Mouse (Mus musculus) midbrain, embryonic 11.5 days (tissue): ENCODE results near the gene Gsta4. TPM values are rescaled to one million over a fixed set of nuclear protein-coding genes. Genes with fewer than 3 reads are reported as not detected.

ENCODE experiments used
- ATAC-seq: fragments of 200-750 bp; cut with Nextera tagmentation; 2 replicates; pipeline ENCODE4 v1.8.0; 2017; ENCODE audit warnings: moderate TSS enrichment, moderate library complexity; ENCODE audit not compliant: low FRiP score
- DNase-seq: peaks from one replicate; pipeline ENCODE4 v3.0.0; 2015; ENCODE audit warnings: low spot score; ENCODE audit errors: missing footprints
- H3K27ac ChIP-seq: fragments of 300-500 bp; sonication (generic); 2 replicates; pipeline ENCODE4 v1.5.1; 2014; ENCODE audit warnings: low read depth, low read length
- H3K27me3 ChIP-seq: fragments of 300-500 bp; sonication (generic); 2 replicates; pipeline ENCODE4 v1.6.1; 2014; ENCODE audit warnings: mild to moderate bottlenecking, low read length, moderate library complexity, mixed read lengths; ENCODE audit not compliant: control insufficient read depth, insufficient read depth
- H3K36me3 ChIP-seq: fragments of 300-500 bp; sonication (generic); 2 replicates; pipeline ENCODE4 v1.6.1; 2014; ENCODE audit warnings: mild to moderate bottlenecking, low read length, moderate library complexity, mixed read lengths; ENCODE audit not compliant: control insufficient read depth, insufficient read depth
- H3K4me1 ChIP-seq: fragments of 300-500 bp; sonication (generic); 2 replicates; pipeline ENCODE4 v1.6.1; 2014; ENCODE audit warnings: low read length; ENCODE audit not compliant: control insufficient read depth, insufficient read depth
- H3K4me2 ChIP-seq: fragments of 300-500 bp; sonication (generic); 2 replicates; pipeline ENCODE4 v1.6.1; 2014; ENCODE audit warnings: mild to moderate bottlenecking, moderate library complexity
- H3K4me3 ChIP-seq: fragments of 300-500 bp; sonication (generic); 2 replicates; pipeline ENCODE4 v1.5.1; 2014; ENCODE audit warnings: low read depth, low read length
- H3K9ac ChIP-seq: fragments of 300-500 bp; sonication (generic); 2 replicates; pipeline ENCODE4 v1.6.1; 2014; ENCODE audit warnings: low read length
- H3K9me3 ChIP-seq: fragments of 300-500 bp; sonication (generic); 2 replicates; pipeline ENCODE4 v1.6.1; 2016; ENCODE audit warnings: low read length; ENCODE audit not compliant: control insufficient read depth
- whole genome bisulfite sequencing: fragments of 180-500 bp; shearing (Covaris S2); extraction: QIAGEN DNeasy Blood & Tissue Kit; methylation state at CpG from one replicate; pipeline ENCODE4 v1.1.7; 2014; 5-methylcytosine and 5-hydroxymethylcytosine counted together
- polyA plus RNA-seq: library from polyadenylated mRNA; unstranded; fragments of >200 nt; fragmentation: Nextera tagmentation; extraction: Ambion mirVana; gene quantifications from 2 replicates; pipeline ENCODE4 v1.2.1, GENCODE M21; 2014

Gsta4 gene
- polyA plus RNA-seq, 1 experiment from 2014 or later, result 27.2 TPM

DNA sequence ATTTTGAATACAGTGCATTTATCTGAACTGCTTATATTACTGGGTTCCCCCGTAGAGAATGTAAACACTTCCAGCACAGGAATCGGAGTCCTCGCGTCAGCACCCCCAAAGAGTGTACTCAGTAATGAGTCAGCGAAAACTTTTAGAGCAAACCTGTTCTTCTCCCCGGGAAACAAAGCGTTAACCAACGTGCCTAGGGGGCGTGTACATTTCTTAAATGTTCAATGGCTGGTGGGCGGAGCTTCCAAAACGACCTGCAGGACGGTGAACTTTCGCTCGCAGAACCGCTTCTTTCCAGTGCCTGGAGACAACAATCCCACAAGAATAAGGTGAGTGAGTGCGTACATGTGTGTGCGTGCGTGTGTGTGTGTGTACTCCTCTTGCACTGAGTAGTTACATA lies 9.2 kb downstream of the Gsta4 start:
- peak overlapping the region; percentile 33 for H3K9ac ChIP-seq
- ATAC-seq, result peak; percentile 46; the same call in 1 of the 2 replicates
- no peak overlapping the region for H3K27ac ChIP-seq
- H3K4me2 ChIP-seq, result peak overlapping the region; percentile 62
- H3K27me3 ChIP-seq, result peaks cover 3% of the 10 kb centered on the region; the same call in 1 of the 2 replicates
- WGBS, result under 1% methylated on average over 18 of the region's 18 CpGs
- H3K9me3 ChIP-seq, result no peaks in the 10 kb centered on the region
- H3K4me3 ChIP-seq, result peak overlapping the region; percentile 32
- peak; percentile 97 for DNase-seq
- no peaks in the 10 kb centered on the region for H3K36me3 ChIP-seq
- H3K4me1 ChIP-seq, result peaks cover 10% of the 10 kb centered on the region

- Histone ChIP-seq H3K27me3 (peaks cover 3% of the 10 kb centered on the region; the same call in 1 of the 2 replicates), H3K9me3 (no peaks in the 10 kb centered on the region), H3K9ac (no peak overlapping the region), H3K27ac (no peak overlapping the region), H3K4me2 (no peak overlapping the region), H3K36me3 (no peaks in the 10 kb centered on the region), H3K4me3 (no peak overlapping the region), H3K4me1 (peaks cover 10% of the 10 kb centered on the region)
- peak; percentile 47 for ATAC-seq
- DNase-seq, result peak; percentile 88
- whole genome bisulfite sequencing, result 52% methylated on average over 9 of the region's 9 CpGs
Observed at GRCm38 (mm10) chr9:78193902-78194597, 11.5 kb downstream of the Gsta4 start.

DNA sequence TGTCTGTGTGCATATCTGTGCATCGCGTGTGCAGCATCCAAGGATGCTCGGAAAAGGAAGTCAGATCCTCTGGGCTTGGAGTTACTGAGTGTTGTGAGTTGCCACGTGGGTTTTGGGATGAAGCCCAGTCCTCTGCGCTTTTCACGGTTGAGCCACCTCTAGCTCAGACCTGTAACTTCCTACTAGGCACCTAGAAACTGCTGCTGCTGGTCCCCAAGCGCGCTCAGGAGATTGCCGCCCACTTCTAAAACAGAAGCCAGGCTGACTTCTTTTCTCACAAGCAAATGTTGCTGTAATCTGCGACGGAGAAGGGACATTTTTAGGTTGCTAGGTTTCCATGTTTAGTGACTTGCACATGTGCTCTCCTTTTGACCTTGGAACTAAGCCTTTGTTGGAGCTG lies 12.5 kb downstream of the Gsta4 start:
- WGBS, result 80% methylated on average over 11 of the region's 11 CpGs
- H3K27me3 ChIP-seq, result peaks cover 3% of the 10 kb centered on the region; the same call in 1 of the 2 replicates
- no peak overlapping the region for H3K4me3 ChIP-seq
- no peaks in the 10 kb centered on the region for H3K9me3 ChIP-seq
- H3K4me1 ChIP-seq, result peaks cover 10% of the 10 kb centered on the region
- no peak overlapping the region for H3K9ac ChIP-seq
- H3K4me2 ChIP-seq, result no peak overlapping the region
- H3K27ac ChIP-seq, result no peak overlapping the region
- no peak for ATAC-seq
- H3K36me3 ChIP-seq, result no peaks in the 10 kb centered on the region
- DNase-seq, result no peak

DNA sequence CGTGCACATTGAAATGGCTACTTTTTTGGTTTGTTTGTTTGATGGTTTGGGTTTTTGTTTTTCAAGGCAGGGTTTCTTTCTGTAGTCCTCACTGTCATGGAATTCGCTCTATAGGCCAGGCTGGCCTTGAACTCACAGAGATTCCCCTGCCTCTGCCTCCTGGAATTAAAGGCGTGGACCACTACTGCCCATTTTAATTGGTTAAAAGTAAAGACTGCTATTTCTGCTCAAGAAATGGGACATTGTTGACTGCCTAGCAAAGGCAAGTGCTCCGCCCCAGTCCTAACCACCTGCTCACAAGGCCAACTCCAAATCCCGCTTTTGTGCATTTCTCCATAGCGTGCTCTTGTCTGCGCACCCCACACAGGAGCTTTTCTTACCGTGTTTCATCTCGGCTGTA lies 15.2 kb downstream of the Gsta4 start:
- Histone ChIP-seq H3K4me3 (no peak overlapping the region), H3K4me1 (no peaks in the 10 kb centered on the region), H3K36me3 (no peaks in the 10 kb centered on the region), H3K27me3 (no peaks in the 10 kb centered on the region), H3K9me3 (no peaks in the 10 kb centered on the region), H3K9ac (no peak overlapping the region), H3K27ac (no peak overlapping the region), H3K4me2 (no peak overlapping the region)
- DNase-seq (no peak), ATAC-seq (no peak)
- 95% methylated on average over 9 of the region's 9 CpGs for WGBS

DNA sequence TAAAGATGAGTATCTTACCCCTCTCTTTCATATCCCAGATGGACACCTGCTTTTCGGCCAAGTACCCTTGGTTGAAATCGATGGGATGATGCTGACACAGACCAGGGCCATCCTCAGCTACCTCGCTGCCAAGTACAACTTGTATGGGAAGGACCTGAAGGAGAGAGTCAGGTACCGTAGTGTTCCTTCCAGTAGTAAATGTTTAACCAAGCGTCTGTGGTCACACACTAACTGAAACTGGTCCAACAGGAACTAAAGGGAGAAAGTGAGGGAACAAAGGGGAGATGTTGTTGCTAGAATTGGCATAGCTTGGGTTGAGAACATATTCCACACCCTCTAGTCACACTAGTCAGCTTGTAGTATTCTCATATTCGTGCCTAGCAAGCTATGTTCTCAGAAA lies 21.6 kb downstream of the Gsta4 start:
- no peaks in the 10 kb centered on the region for H3K9me3 ChIP-seq
- no peak for ATAC-seq
- H3K4me2 ChIP-seq, result no peak overlapping the region
- H3K27me3 ChIP-seq, result no peaks in the 10 kb centered on the region
- no peak for DNase-seq
- H3K36me3 ChIP-seq, result no peaks in the 10 kb centered on the region
- no peak overlapping the region for H3K9ac ChIP-seq
- H3K27ac ChIP-seq, result no peak overlapping the region
- WGBS, result 88% methylated on average over 6 of the region's 6 CpGs
- H3K4me3 ChIP-seq, result no peak overlapping the region
- H3K4me1 ChIP-seq, result no peaks in the 10 kb centered on the region

DNA sequence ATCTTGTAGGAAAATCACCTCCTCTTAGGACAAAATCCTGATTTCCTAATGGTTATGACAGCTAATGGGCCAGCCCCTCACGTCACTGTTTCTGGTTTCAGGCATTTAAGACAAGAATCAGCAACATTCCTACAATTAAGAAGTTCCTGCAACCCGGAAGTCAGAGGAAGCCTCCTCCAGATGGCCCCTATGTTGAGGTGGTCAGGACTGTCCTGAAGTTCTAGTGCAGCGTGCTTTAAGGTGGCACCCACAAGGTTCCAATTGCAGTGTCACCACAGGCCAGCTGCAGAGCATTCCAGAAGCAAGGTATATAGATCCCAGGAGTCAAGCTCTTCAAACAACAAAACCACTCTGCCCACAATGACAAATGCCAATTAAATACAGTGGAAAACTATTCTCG lies 26.4 kb downstream of the Gsta4 start:
- Histone ChIP-seq H3K36me3 (no peaks in the 10 kb centered on the region), H3K4me3 (no peak overlapping the region), H3K4me2 (no peak overlapping the region), H3K27me3 (no peaks in the 10 kb centered on the region), H3K27ac (no peak overlapping the region), H3K4me1 (no peaks in the 10 kb centered on the region), H3K9ac (no peak overlapping the region), H3K9me3 (no peaks in the 10 kb centered on the region)
- no peak for DNase-seq
- 75% methylated on average over 4 of the region's 4 CpGs for WGBS
- no peak for ATAC-seq

DNA sequence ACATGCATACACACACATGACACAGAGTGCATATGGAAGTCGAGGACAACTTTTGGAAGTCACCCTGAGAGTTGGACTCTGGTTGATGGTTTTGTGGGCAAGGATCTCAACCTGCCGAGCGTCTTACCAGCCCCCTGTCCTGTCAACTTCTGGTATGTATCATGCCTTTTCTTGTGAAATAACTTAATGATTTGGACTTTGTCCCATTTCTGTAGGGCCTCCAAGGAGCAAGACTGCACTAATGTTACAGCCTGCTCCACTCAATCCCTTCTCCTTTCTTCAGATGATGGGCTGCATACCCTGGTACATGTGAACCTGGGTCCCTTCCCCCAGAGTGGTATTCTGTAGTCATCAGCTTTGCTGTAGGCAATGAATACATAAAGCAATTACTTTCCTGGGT lies 27.5 kb downstream of the Gsta4 start:
- Histone ChIP-seq H3K4me2 (no peak overlapping the region), H3K9ac (no peak overlapping the region), H3K4me3 (no peak overlapping the region), H3K36me3 (no peaks in the 10 kb centered on the region), H3K9me3 (no peaks in the 10 kb centered on the region), H3K27me3 (no peaks in the 10 kb centered on the region), H3K4me1 (no peaks in the 10 kb centered on the region), H3K27ac (no peak overlapping the region)
- WGBS, result 89% methylated on average over 3 of the region's 3 CpGs
- ATAC-seq (no peak), DNase-seq (no peak)

DNA sequence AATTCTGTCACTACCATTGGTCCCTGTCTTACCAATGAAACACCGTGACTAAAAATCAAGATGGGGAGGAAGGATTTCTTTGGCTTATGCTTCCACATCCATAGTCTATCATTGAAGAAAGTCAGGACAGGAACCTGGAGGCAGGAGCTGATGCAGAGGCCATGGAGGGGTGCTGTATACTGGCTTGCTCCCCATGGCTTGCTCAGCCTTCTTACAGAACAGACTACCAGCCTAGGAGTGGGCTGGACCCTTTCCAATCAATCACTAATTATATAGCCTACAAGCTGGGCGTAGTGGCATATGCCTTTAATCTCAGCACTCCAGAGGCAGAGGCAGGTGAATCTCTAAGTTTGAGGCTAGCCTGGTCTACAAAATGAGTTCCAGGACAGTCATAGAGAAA lies 28.2 kb downstream of the Gsta4 start:
- DNase-seq, result no peak
- H3K4me2 ChIP-seq, result no peak overlapping the region
- H3K4me1 ChIP-seq, result no peaks in the 10 kb centered on the region
- no peak overlapping the region for H3K4me3 ChIP-seq
- WGBS, result 93% methylated on average over 2 of the region's 2 CpGs
- no peak overlapping the region for H3K9ac ChIP-seq
- no peak overlapping the region for H3K27ac ChIP-seq
- H3K36me3 ChIP-seq, result no peaks in the 10 kb centered on the region
- no peaks in the 10 kb centered on the region for H3K9me3 ChIP-seq
- no peaks in the 10 kb centered on the region for H3K27me3 ChIP-seq
- ATAC-seq, result no peak

DNA sequence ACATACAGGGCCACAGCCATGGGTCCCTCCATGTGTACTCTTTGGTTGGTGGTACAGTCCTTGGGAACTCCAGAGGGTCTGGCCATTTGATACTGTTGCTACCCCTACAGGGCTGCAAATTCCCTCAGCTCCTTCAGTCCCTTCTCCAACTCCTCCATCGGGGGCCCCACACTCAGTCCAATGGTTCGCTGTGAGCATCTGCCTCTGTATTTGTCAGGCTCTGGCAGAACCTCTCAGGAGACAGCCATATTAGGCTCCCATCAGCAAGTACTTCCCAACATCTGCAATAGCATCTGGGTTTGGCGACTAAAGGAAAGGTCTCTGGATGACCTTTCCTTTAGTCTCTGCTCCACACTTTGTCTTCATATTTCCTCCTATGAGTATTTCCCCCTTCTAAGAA lies 28.9 kb downstream of the Gsta4 start:
- Histone ChIP-seq H3K4me2 (no peak overlapping the region), H3K36me3 (no peaks in the 10 kb centered on the region), H3K27me3 (no peaks in the 10 kb centered on the region), H3K4me1 (no peaks in the 10 kb centered on the region), H3K9ac (no peak overlapping the region), H3K4me3 (no peak overlapping the region), H3K27ac (no peak overlapping the region), H3K9me3 (no peaks in the 10 kb centered on the region)
- no peak for DNase-seq
- WGBS, result 96% methylated on average over 3 of the region's 3 CpGs
- no peak for ATAC-seq
